Mouse (Mus musculus): ENCODE data around the gene Zfp296. TPM values are rescaled to one million over a fixed set of nuclear protein-coding genes. Genes with fewer than 3 reads are reported as not detected.

Zfp296 gene
- total and polyA plus RNA-seq, 2 experiments from 2014 or later, result 0.16 to 1.2 TPM

DNA sequence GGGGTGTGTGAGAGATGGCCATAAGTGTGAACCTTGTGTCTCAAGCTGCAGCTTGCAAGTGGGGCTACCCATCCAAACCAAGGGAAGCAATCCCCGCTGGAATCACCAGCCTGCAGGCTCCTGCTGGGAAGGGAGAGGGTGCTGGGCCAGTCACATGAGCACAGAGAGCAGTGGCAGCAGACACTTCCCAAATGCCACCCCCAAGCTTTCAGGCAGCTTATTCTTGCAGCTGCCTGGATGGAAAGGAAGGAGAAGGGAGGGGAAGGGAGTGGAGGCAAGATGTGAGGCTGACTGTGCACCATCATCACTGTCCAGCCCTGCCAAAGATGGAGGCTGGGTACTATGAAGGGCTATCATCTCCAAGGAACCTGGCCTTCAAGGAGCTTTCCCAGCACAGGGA lies 22.9 kb upstream of the Zfp296 start:
- Histone ChIP-seq H3K27me3 (ENCODE audit: insufficient read depth, low read length) (no peaks in the 10 kb centered on the region), H3K9me3 (ENCODE audit: low read length) (no peaks in the 10 kb centered on the region), H3K27ac (ENCODE audit: low read depth, low read length) (no peak overlapping the region), H3K4me3 (ENCODE audit: low read depth, low read length) (no peak overlapping the region), H3K4me1 (ENCODE audit: insufficient read depth) (peaks cover 4% of the 10 kb centered on the region; the same call in 1 of the 2 replicates), H3K9ac (no peak overlapping the region), H3K36me3 (ENCODE audit: insufficient read depth) (peaks cover 3% of the 10 kb centered on the region; the same call in 1 of the 2 replicates), H3K4me2 (ENCODE audit: low read depth) (no peak overlapping the region)
- TF ChIP-seq CTCF (IDR thresholded peaks at IDR 0.05; ENCODE audit: low read depth), result no peak
- WGBS, result 55% methylated on average over 1 of the region's 1 CpGs
- no peak for ATAC-seq
- no peak for DNase-seq

DNA sequence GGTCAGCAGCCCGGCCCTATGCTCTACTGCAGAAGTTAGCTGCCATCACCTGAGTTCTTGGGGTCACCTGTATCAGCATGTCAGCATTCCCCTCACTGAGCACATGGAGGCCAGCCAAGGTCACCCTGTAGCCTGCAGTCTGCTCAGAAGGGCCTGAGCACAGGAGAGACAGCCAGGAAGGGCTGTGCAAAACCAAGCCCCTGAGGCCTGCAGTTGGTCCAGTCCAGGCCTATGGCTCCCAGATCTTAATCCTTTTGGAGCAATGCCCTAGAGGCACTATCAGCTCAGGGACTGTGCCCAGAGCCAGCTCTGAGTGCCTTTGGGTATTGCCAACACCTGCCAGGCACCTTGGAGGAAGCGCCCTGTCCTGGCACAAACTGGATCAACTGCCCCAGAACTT lies 20.0 kb upstream of the Zfp296 start:
- Histone ChIP-seq H3K9me3 (ENCODE audit: low read length) (no peaks in the 10 kb centered on the region), H3K36me3 (ENCODE audit: insufficient read depth) (peaks cover 3% of the 10 kb centered on the region; the same call in 1 of the 2 replicates), H3K4me2 (ENCODE audit: low read depth) (no peak overlapping the region), H3K4me1 (ENCODE audit: insufficient read depth) (peaks cover 20% of the 10 kb centered on the region; the same call in 1 of the 2 replicates), H3K4me3 (ENCODE audit: low read depth, low read length) (no peak overlapping the region), H3K9ac (no peak overlapping the region), H3K27ac (ENCODE audit: low read depth, low read length) (no peak overlapping the region), H3K27me3 (ENCODE audit: insufficient read depth, low read length) (no peaks in the 10 kb centered on the region)
- WGBS, result 95% methylated on average over 2 of the region's 2 CpGs
- ATAC-seq (no peak), DNase-seq (no peak)
- TF ChIP-seq CTCF (IDR thresholded peaks at IDR 0.05; ENCODE audit: low read depth), result no peak

DNA sequence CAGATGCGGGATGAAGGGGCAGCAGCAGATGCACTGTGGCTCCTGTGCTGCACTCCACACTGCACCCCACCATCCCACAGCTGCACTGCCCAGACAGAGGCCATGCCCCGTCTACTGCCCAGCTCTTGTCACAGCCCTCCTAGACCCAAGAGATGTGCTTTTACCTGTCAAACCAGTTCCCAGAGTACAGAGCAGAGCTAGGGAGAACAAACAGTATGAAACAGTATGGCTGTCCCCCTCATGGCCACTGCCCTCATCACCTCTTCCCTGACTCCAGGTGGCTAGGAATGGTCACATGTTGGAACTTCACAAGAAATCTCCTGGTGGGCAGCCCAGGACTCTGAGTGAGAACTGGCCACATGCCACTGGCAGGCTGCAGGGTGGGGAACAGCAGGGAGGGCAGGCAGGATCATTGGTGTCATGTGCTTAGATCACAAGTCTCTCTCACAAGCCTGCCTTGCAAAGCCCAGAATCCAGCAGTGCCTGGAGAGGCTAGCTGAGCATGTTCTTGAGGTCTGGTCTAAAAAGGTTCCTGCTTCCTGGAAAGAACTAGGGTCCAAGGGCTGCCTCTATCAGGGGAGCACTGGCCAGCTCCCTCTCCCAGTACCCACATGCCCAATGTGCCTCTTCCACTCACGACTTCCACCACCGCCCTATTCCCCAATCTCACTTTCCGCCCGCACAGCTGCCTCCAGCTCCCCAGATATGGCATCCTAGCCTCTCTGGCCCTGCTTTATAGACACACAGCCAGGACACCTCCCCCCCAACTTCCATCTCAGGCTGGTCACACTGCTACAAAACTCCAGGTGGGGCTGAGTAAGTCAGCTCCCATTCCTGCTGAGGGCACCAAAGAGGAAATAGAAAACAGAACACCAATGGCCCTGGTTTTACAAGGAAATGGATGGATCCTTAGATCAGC lies 18.8 kb upstream of the Zfp296 start:
- H3K9me3 ChIP-seq (ENCODE audit: low read length), result no peaks in the 10 kb centered on the region
- H3K4me2 ChIP-seq (ENCODE audit: low read depth), result no peak overlapping the region
- H3K4me1 ChIP-seq (ENCODE audit: insufficient read depth), result peaks cover 26% of the 10 kb centered on the region; the same call in 1 of the 2 replicates
- WGBS, result 95% methylated on average over 6 of the region's 6 CpGs
- DNase-seq (no peak), ATAC-seq (no peak)
- H3K27ac ChIP-seq (ENCODE audit: low read depth, low read length), result no peak overlapping the region
- H3K36me3 ChIP-seq (ENCODE audit: insufficient read depth), result peaks cover 3% of the 10 kb centered on the region; the same call in 1 of the 2 replicates
- H3K9ac ChIP-seq, result no peak overlapping the region
- no peak for TF ChIP-seq CTCF (IDR thresholded peaks at IDR 0.05; ENCODE audit: low read depth)
- no peaks in the 10 kb centered on the region for H3K27me3 ChIP-seq (ENCODE audit: insufficient read depth, low read length)
- H3K4me3 ChIP-seq (ENCODE audit: low read depth, low read length), result no peak overlapping the region

DNA sequence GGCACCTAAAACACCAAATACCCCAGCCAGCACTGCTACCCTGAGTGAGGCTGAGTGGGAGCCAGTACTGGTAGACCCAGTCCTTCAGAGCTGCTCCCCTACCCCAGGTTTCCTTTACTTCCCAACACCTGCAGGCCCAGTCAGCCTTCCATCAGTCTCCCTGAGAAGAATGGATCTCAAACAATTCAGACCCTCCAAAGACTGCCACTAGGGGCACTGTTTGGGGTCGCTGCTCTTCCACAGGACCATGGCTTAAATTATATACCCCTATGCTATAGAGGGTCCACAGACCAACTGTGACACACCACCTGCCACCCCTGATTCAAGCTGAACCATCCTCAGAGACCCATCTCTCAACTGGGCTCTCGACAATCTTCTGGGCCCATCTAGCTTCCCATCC lies 18.1 kb upstream of the Zfp296 start:
- Histone ChIP-seq H3K4me3 (ENCODE audit: low read depth, low read length) (no peak overlapping the region), H3K27me3 (ENCODE audit: insufficient read depth, low read length) (no peaks in the 10 kb centered on the region), H3K4me2 (ENCODE audit: low read depth) (0 out of 2 replicates have a peak overlapping the region, but pooled peaks have one; percentile 8), H3K9ac (no peak overlapping the region), H3K4me1 (ENCODE audit: insufficient read depth) (peaks cover 26% of the 10 kb centered on the region; the same call in 1 of the 2 replicates), H3K36me3 (ENCODE audit: insufficient read depth) (no peaks in the 10 kb centered on the region; the same call in 1 of the 2 replicates), H3K27ac (ENCODE audit: low read depth, low read length) (no peak overlapping the region), H3K9me3 (ENCODE audit: low read length) (no peaks in the 10 kb centered on the region)
- DNase-seq (no peak), ATAC-seq (no peak)
- TF ChIP-seq CTCF (IDR thresholded peaks at IDR 0.05; ENCODE audit: low read depth), result peak; percentile 62
- WGBS, result 38% methylated on average over 2 of the region's 2 CpGs

DNA sequence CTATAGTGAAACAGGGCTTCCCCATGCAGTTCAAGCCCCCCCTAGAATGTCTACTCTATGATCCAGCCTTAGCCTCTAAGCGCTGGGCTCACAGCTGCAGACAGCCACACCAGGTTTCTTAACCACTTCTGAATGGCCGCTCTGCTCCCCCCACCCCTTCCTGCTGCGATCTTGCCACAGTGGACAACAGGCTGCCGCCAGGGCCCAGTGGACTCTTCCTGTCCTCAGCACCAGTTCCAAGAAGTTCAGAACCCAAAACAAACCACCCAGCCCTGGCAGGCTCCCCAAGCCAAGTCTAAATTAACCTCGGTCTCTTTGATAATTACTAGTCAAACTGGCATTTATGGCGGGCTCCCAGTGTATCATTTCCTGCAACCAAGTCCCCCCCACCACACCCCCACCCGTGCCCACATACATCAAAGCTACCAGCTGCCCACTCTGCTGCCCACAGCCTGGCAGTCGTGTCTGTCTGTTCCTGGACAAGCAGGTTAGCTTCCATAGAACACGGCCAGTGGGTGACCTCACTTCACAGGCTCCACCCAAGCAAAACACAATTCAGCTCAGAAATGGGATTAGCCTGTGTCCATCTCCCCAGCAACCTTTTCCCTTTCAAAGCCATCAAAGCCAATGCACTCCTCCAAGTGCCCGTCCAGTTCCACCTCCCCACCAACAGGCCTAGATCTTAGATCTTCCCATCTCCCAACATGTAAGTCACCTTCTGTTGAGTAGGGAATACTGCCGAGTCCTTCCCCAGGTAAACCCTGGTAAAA lies 16.4 kb upstream of the Zfp296 start:
- no peak for DNase-seq

DNA sequence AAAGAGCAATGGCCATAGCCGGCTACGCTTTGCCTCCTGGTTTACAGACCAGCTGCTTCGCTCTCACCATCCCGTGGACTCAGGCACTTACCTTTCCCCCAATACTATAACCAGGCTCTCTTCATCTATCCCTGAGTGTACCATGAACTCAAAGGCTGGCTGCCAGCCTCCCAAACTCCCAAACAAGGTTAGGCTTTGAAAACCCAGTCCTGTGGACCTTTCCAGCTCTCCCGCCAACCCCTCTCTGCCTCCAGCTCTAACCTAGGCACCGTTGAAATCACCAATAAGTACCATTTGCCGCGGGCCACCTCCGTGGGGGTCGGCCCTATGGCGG lies 15.7 kb upstream of the Zfp296 start:
- DNase-seq, result no peak
- Histone ChIP-seq H3K36me3 (ENCODE audit: insufficient read depth) (peaks cover 13% of the 10 kb centered on the region), H3K4me3 (ENCODE audit: low read depth, low read length) (peak overlapping the region; percentile 76), H3K4me1 (ENCODE audit: insufficient read depth) (peaks cover 26% of the 10 kb centered on the region; the same call in 1 of the 2 replicates), H3K9me3 (ENCODE audit: low read length) (no peaks in the 10 kb centered on the region), H3K4me2 (ENCODE audit: low read depth) (peak overlapping the region; percentile 91), H3K27me3 (ENCODE audit: insufficient read depth, low read length) (no peaks in the 10 kb centered on the region), H3K9ac (peak overlapping the region; percentile 97), H3K27ac (ENCODE audit: low read depth, low read length) (peak overlapping the region; percentile 99)
- under 1% methylated on average over 11 of the region's 11 CpGs for WGBS
- TF ChIP-seq CTCF (IDR thresholded peaks at IDR 0.05; ENCODE audit: low read depth), result no peak
- ATAC-seq, result no peak

More for the DNA sequence above, 16.4 kb upstream of the Zfp296 start:
- peaks cover 13% of the 10 kb centered on the region for H3K36me3 ChIP-seq (ENCODE audit: insufficient read depth)
- no peak for TF ChIP-seq CTCF (IDR thresholded peaks at IDR 0.05; ENCODE audit: low read depth)
- ATAC-seq, result no peak
- H3K4me3 ChIP-seq (ENCODE audit: low read depth, low read length), result peak overlapping the region; percentile 76
- H3K27ac ChIP-seq (ENCODE audit: low read depth, low read length), result peak overlapping the region; percentile 99
- peaks cover 26% of the 10 kb centered on the region; the same call in 1 of the 2 replicates for H3K4me1 ChIP-seq (ENCODE audit: insufficient read depth)
- no peaks in the 10 kb centered on the region for H3K9me3 ChIP-seq (ENCODE audit: low read length)
- 14% methylated on average over 11 of the region's 11 CpGs for WGBS
- no peaks in the 10 kb centered on the region for H3K27me3 ChIP-seq (ENCODE audit: insufficient read depth, low read length)
- H3K9ac ChIP-seq, result peak overlapping the region; percentile 97
- peak overlapping the region; percentile 91 for H3K4me2 ChIP-seq (ENCODE audit: low read depth)
